Mouse (Mus musculus): ENCODE data around the gene Mrps27. TPM values are rescaled to one million over a fixed set of nuclear protein-coding genes. Genes with fewer than 3 reads are reported as not detected.

Mrps27 gene
- polyA plus RNA-seq, 1 experiment, result 50.4 TPM

DNA sequence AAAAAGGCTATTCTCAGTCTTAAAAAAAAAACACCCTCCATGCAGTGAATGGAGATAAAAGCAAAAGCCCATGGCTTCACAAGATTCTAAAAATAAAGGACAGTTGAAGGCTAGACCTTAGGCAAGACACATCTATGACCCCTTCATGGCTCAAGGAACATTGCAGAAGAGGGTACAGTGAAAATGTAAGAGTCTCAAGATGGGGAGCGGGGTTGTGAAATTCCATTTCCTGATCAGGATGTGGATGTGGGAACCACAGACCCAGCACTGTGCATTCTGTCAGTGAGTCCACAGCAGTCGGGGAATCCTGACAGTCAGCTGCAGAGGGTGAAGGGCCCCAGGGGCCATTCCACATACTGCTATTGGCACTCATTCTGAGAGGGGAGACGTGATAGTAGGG lies 48.5 kb downstream of the Mrps27 start:
- H3K27me3 ChIP-seq (ENCODE audit: control insufficient read depth, insufficient read depth, insufficient read length), result no peaks in the 10 kb centered on the region
- peaks cover 9% of the 10 kb centered on the region for H3K36me3 ChIP-seq (ENCODE audit: control insufficient read depth, insufficient read depth)
- H3K79me2 ChIP-seq (ENCODE audit: control insufficient read depth, insufficient read depth), result peaks cover 12% of the 10 kb centered on the region
- H3K4me3 ChIP-seq (ENCODE audit: insufficient read depth, poor library complexity, severe bottlenecking), result no peak overlapping the region
- H3ac ChIP-seq (ENCODE audit: control insufficient read depth, insufficient read length, low read depth), result no peak overlapping the region
- H3K79me3 ChIP-seq (ENCODE audit: low read depth), result peaks cover 2% of the 10 kb centered on the region
- TF ChIP-seq CEBPB (IDR thresholded peaks at IDR 0.05; ENCODE audit: low read depth), result no peak
- no peak for TF ChIP-seq MYOD1 (IDR thresholded peaks at IDR 0.05; ENCODE audit: control insufficient read depth, insufficient read length, low read depth)
- no peak for TF ChIP-seq MAX (IDR thresholded peaks at IDR 0.05)
- no peak for TF ChIP-seq MYOG (IDR thresholded peaks at IDR 0.05; ENCODE audit: control insufficient read depth, extremely low read depth, insufficient read length)
- TF ChIP-seq CTCF (IDR thresholded peaks at IDR 0.05; ENCODE audit: control insufficient read depth, insufficient read depth, insufficient read length), result no peak
- no peak for TF ChIP-seq FOSL1 (IDR thresholded peaks at IDR 0.05; ENCODE audit: insufficient read depth, low read length, poor library complexity, severe bottlenecking)
- no peak for TF ChIP-seq USF1 (IDR thresholded peaks at IDR 0.05; ENCODE audit: low read depth)

DNA sequence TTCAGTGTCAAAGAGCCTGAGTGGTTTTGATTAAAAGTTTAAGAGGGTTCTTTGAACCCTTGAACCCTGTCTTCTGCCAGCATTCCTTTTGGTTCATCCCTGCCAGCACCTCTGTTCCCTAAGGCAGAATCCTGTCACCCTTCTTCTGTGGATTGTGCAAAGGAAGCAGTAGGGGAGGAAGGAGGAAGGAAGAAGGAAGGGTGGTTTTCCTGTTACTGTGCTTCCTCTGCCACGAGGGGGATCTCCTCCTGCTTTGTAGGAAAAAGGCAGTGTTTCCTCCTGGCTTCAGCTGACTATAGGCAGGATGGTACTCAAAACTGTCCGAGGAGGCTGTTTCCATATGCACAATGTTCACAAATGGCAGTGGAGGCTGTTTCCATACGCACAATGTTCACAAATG lies 50.1 kb downstream of the Mrps27 start:
- TF ChIP-seq MYOD1 (IDR thresholded peaks at IDR 0.05; ENCODE audit: control insufficient read depth, insufficient read length, low read depth), result no peak
- no peak for TF ChIP-seq CEBPB (IDR thresholded peaks at IDR 0.05; ENCODE audit: low read depth)
- TF ChIP-seq MAX (IDR thresholded peaks at IDR 0.05), result no peak
- no peak for TF ChIP-seq MYOG (IDR thresholded peaks at IDR 0.05; ENCODE audit: control insufficient read depth, extremely low read depth, insufficient read length)
- no peak for TF ChIP-seq CTCF (IDR thresholded peaks at IDR 0.05; ENCODE audit: control insufficient read depth, insufficient read depth, insufficient read length)
- no peak for TF ChIP-seq FOSL1 (IDR thresholded peaks at IDR 0.05; ENCODE audit: insufficient read depth, low read length, poor library complexity, severe bottlenecking)
- no peak for TF ChIP-seq USF1 (IDR thresholded peaks at IDR 0.05; ENCODE audit: low read depth)
- H3K79me3 ChIP-seq (ENCODE audit: low read depth), result peaks cover 2% of the 10 kb centered on the region
- no peaks in the 10 kb centered on the region for H3K27me3 ChIP-seq (ENCODE audit: control insufficient read depth, insufficient read depth, insufficient read length)
- no peak overlapping the region for H3ac ChIP-seq (ENCODE audit: control insufficient read depth, insufficient read length, low read depth)
- H3K79me2 ChIP-seq (ENCODE audit: control insufficient read depth, insufficient read depth), result peaks cover 8% of the 10 kb centered on the region
- H3K4me3 ChIP-seq (ENCODE audit: insufficient read depth, poor library complexity, severe bottlenecking), result no peak overlapping the region
- peaks cover 9% of the 10 kb centered on the region for H3K36me3 ChIP-seq (ENCODE audit: control insufficient read depth, insufficient read depth)

DNA sequence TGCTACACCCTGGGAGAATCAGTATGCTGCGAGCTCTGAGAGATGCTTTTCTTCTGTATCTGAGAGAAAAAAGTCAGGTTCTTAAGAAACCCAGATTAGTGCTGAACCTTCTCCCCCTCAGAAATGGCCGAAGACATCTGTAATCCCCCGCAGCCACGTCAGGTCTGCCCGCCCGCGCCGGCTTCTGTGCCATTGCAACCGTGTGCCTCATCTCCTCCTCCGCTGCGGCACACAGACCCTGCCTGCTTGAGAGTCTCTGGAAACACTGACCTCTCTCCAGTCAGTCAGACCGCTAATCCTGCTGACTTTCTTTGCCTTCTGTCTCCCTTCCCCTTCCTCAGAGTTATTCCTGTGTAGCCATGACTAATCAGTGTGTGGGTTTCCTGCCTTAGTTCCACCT lies 50.9 kb downstream of the Mrps27 start:
- Histone ChIP-seq H3K36me3 (ENCODE audit: control insufficient read depth, insufficient read depth) (peaks cover 15% of the 10 kb centered on the region), H3K4me3 (ENCODE audit: insufficient read depth, poor library complexity, severe bottlenecking) (no peak overlapping the region), H3K79me3 (ENCODE audit: low read depth) (peaks cover 2% of the 10 kb centered on the region), H3ac (ENCODE audit: control insufficient read depth, insufficient read length, low read depth) (no peak overlapping the region), H3K27me3 (ENCODE audit: control insufficient read depth, insufficient read depth, insufficient read length) (no peaks in the 10 kb centered on the region), H3K79me2 (ENCODE audit: control insufficient read depth, insufficient read depth) (peaks cover 8% of the 10 kb centered on the region)
- TF ChIP-seq CTCF (IDR thresholded peaks at IDR 0.05; ENCODE audit: control insufficient read depth, insufficient read depth, insufficient read length) (no peak), CEBPB (IDR thresholded peaks at IDR 0.05; ENCODE audit: low read depth) (no peak), MAX (IDR thresholded peaks at IDR 0.05) (no peak), MYOD1 (IDR thresholded peaks at IDR 0.05; ENCODE audit: control insufficient read depth, insufficient read length, low read depth) (no peak), MYOG (IDR thresholded peaks at IDR 0.05; ENCODE audit: control insufficient read depth, extremely low read depth, insufficient read length) (no peak), USF1 (IDR thresholded peaks at IDR 0.05; ENCODE audit: low read depth) (no peak), FOSL1 (IDR thresholded peaks at IDR 0.05; ENCODE audit: insufficient read depth, low read length, poor library complexity, severe bottlenecking) (no peak)

DNA sequence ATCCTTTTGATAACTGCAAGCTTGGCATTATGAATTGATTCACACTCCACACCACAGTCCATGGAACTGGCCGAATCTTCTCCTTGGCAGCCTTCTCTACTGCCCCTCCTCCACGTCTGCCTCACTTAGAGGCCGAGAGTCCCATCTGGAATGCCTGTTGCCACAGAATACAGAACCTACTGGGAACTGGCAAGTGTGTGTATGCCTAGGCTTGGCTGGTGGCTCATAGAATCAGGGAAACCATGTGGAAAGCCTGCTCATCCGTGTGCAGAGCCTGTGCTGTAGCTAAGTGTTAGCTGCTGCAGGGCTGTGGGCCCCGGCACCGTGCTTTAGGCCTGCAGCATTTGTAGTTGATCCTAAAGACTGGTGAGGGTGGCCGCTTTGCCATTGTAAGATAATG lies 52.6 kb downstream of the Mrps27 start:
- Histone ChIP-seq H3K27me3 (ENCODE audit: control insufficient read depth, insufficient read depth, insufficient read length) (no peaks in the 10 kb centered on the region), H3K79me3 (ENCODE audit: low read depth) (peaks cover 2% of the 10 kb centered on the region), H3K4me3 (ENCODE audit: insufficient read depth, poor library complexity, severe bottlenecking) (no peak overlapping the region), H3ac (ENCODE audit: control insufficient read depth, insufficient read length, low read depth) (peak overlapping the region; percentile 1), H3K36me3 (ENCODE audit: control insufficient read depth, insufficient read depth) (peaks cover 18% of the 10 kb centered on the region), H3K79me2 (ENCODE audit: control insufficient read depth, insufficient read depth) (peaks cover 8% of the 10 kb centered on the region)
- TF ChIP-seq CEBPB (IDR thresholded peaks at IDR 0.05; ENCODE audit: low read depth), result no peak
- TF ChIP-seq MAX (IDR thresholded peaks at IDR 0.05), result no peak
- no peak for TF ChIP-seq USF1 (IDR thresholded peaks at IDR 0.05; ENCODE audit: low read depth)
- TF ChIP-seq CTCF (IDR thresholded peaks at IDR 0.05; ENCODE audit: control insufficient read depth, insufficient read depth, insufficient read length), result no peak
- TF ChIP-seq MYOG (IDR thresholded peaks at IDR 0.05; ENCODE audit: control insufficient read depth, extremely low read depth, insufficient read length), result no peak
- TF ChIP-seq FOSL1 (IDR thresholded peaks at IDR 0.05; ENCODE audit: insufficient read depth, low read length, poor library complexity, severe bottlenecking), result no peak
- TF ChIP-seq MYOD1 (IDR thresholded peaks at IDR 0.05; ENCODE audit: control insufficient read depth, insufficient read length, low read depth), result no peak

DNA sequence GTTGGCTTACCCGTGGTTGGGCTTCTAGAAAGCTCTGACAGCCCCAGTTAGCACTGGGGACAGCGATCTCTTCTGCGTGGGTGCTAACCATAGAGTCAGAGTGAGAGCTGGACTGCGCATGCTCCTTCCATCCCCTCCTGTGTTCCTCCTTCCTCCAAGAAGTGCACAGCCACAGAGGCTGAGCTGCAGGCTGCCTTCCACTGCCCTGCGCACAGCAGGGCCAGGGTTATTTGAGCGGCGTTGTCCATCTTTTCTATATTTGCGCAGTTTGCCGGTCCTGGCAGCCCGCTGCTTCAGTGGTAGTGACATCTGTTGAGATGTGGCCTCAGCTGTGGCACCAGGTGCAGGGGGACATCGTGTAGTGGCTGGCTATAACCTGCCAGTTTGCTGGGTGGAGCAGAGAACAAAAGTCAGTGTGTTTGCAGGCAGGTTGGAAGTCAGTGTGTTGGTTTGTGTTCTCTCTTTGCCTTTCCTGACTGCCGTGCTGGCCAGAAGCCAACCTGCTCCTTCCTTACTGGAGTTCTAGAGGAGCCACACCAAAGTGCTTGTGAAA lies 53.6 kb downstream of the Mrps27 start:
- Histone ChIP-seq H3K36me3 (ENCODE audit: control insufficient read depth, insufficient read depth) (peaks cover 16% of the 10 kb centered on the region), H3K79me3 (ENCODE audit: low read depth) (peaks cover under 1% of the 10 kb centered on the region), H3K4me3 (ENCODE audit: insufficient read depth, poor library complexity, severe bottlenecking) (no peak overlapping the region), H3ac (ENCODE audit: control insufficient read depth, insufficient read length, low read depth) (peak overlapping the region; percentile 10), H3K27me3 (ENCODE audit: control insufficient read depth, insufficient read depth, insufficient read length) (no peaks in the 10 kb centered on the region), H3K79me2 (ENCODE audit: control insufficient read depth, insufficient read depth) (peaks cover 3% of the 10 kb centered on the region)
- TF ChIP-seq MAX (IDR thresholded peaks at IDR 0.05), result no peak
- TF ChIP-seq FOSL1 (IDR thresholded peaks at IDR 0.05; ENCODE audit: insufficient read depth, low read length, poor library complexity, severe bottlenecking), result no peak
- TF ChIP-seq MYOD1 (IDR thresholded peaks at IDR 0.05; ENCODE audit: control insufficient read depth, insufficient read length, low read depth), result no peak
- no peak for TF ChIP-seq USF1 (IDR thresholded peaks at IDR 0.05; ENCODE audit: low read depth)
- TF ChIP-seq MYOG (IDR thresholded peaks at IDR 0.05; ENCODE audit: control insufficient read depth, extremely low read depth, insufficient read length), result no peak
- TF ChIP-seq CTCF (IDR thresholded peaks at IDR 0.05; ENCODE audit: control insufficient read depth, insufficient read depth, insufficient read length), result no peak
- TF ChIP-seq CEBPB (IDR thresholded peaks at IDR 0.05; ENCODE audit: low read depth), result no peak

Measured in C2C12 (cell line).